Mouse (Mus musculus) E14TG2a.4 (cell line): ENCODE data around the gene Gramd1b.

Experiments used
- CTCF ChIP-seq: conservative IDR thresholded peaks from 2 replicates; pipeline ENCODE4 v1.5.1; 2014; ENCODE audit warnings: low read length
- POU5F1 ChIP-seq: IDR thresholded peaks from 2 replicates; pipeline ENCODE4 v1.6.1; 2014; ENCODE audit warnings: low read length, borderline replicate concordance

DNA sequence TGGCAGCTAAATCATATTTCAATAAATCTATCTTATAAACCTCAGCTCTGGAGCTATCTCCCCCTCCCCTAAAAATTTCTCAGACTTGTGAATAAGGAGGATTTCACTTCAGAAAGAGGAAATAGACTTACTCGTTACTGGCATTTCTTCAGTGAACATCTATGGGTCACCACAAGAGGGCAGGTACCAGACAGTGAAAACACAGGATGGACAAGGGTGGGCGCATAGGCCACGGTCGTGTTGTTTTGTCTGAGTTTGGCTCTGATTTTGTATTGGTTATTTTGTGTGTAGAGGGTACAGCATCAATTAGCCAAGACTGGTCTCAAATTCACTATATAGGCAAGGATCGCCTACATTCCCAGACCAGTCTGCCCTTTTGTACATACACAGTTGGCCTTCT is 79.0 kb downstream of the Gramd1b start:
- no peak for TF ChIP-seq CTCF
- TF ChIP-seq POU5F1: no peak
